Mouse (Mus musculus): ENCODE data around the gene Gm9887. TPM values are rescaled to one million over a fixed set of nuclear protein-coding genes. Genes with fewer than 3 reads are reported as not detected.
"Not testable (repeated sequence)": the region's sequence is repeated elsewhere in the genome, so short reads cannot be mapped to it uniquely, and the experiment has no call there.

Gene Gm9887
- total RNA-seq, 2 experiments from 2014 or later = 0.81 TPM; not detected in 1

DNA sequence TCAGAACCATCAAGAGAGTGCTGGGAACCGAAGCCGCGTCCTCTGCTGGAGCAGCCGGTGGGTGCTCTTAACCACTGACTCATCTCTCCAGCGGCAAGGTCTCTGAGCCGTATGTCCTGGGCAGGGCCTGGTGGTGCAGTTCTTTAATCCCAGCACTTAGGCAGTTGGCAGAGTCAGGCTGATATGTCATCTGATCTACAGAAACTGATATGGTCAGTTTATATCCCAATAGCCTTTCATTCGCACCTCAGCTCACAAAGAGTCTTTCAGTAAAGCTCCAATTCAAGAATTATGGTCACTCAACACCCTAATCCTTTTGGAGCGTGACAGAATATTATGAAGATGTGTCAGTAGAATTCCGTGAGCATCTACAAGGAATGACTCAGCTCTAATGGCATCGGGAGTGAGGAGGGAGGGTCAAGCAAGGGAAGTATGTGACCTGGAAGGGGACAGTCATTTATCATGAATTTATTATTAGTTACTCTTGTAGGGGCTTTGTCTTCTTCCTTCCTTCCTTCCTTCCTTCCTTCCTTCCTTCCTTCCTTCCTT is 16.1 kb upstream of the Gm9887 start:
- no peak for DNase-seq (ENCODE audit: low spot score in 2 of 2)

DNA sequence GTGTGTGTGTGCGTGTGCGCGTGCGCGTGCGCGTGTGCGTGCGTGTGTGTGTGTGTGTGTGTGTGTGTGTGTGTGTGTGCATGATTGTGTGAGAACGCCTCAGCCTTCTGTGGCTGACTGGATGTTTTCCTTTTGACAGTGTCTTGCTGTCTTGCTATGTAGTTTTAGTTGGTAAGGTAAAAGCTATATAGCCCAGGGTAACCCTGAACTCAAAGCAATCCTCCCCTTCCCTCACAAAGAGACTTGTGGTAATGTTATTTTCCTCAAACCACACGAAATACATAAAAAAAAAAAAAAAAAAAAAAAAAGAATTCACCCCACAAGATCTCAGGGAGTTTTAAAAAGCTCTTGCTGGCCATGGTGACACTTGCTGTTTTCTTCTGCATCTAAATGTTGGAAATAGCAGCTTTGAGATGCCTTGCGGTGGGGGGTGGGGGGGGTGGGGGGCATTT is 14.0 kb upstream of the Gm9887 start:
- not testable (repeated sequence) for DNase-seq (ENCODE audit: low spot score in 2 of 2)

DNA sequence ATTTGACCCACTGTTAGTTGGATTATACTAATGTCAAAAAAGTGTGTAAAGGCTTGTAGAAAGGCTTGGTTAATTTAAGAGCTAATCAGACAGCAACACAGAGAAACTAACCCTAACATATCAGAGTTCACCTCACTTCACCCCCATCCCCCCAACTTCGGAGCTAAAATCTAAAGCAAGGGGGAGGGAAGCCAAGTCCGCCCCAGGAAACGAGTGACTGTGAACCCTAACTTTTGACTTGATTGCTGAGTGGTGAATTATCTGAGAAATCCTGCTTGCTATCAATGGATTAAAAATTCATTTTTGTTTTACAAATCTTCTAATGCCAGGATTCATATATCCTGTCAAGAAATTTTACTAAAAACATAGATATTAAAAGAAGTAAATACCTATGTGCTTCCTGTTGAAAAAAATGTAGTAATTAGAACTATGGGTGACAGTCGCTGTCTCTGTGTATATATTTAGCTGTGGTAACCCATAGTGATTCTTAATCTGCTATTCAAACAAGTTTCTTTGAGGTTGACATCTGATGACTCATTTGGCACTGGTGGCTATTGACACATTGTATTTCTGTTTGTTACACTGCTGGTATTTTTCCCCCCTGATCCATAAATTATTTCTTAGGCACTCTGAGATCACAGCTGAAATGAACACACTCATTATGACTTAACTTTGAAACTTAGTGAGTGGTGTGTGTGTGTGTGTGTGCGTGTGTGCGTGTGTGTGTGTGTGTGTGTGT is 13.5 kb upstream of the Gm9887 start:
- no peak for DNase-seq (ENCODE audit: low spot score in 2 of 2)

DNA sequence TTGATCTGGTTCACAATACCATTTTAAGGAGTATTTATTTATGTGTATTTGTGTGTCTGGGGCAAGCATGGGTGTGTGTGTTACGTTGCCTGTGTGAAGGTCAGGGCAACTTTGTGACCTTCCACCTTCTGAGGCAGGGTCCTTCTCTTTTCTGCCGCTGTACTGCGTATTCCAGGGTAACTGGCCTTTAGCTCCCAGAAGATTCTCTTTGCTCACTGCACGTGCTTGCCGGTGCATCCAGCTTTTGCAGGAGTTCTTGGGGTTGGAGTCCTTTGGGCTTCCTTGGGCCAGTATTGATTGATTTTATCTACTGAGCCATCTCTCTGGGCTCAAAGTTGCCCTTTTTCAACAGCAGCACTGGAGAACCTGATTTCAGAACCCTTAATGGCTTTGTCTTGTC is 12.3 kb upstream of the Gm9887 start:
- no peak for DNase-seq (ENCODE audit: low spot score in 2 of 2)

DNA sequence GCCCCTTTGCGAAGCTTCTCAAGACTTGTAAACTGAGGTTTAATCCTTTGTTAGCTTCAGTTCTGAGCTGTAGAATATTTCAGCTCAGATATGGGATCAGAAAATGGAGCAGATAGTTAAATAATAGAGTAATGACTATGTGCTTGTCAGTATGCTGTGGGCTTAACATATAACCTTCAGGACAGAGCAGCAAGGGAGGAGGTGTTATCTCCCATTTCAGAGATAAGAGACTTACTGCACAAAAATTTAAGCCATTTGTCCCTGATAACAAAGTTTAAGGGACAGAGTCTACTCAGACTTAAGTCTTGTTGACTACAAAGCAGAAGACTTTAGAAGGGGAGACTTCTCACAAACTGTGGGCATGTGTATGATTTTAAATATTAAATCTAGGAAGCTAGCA is 10.6 kb upstream of the Gm9887 start:
- DNase-seq (ENCODE audit: low spot score in 2 of 2) = no peak

DNA sequence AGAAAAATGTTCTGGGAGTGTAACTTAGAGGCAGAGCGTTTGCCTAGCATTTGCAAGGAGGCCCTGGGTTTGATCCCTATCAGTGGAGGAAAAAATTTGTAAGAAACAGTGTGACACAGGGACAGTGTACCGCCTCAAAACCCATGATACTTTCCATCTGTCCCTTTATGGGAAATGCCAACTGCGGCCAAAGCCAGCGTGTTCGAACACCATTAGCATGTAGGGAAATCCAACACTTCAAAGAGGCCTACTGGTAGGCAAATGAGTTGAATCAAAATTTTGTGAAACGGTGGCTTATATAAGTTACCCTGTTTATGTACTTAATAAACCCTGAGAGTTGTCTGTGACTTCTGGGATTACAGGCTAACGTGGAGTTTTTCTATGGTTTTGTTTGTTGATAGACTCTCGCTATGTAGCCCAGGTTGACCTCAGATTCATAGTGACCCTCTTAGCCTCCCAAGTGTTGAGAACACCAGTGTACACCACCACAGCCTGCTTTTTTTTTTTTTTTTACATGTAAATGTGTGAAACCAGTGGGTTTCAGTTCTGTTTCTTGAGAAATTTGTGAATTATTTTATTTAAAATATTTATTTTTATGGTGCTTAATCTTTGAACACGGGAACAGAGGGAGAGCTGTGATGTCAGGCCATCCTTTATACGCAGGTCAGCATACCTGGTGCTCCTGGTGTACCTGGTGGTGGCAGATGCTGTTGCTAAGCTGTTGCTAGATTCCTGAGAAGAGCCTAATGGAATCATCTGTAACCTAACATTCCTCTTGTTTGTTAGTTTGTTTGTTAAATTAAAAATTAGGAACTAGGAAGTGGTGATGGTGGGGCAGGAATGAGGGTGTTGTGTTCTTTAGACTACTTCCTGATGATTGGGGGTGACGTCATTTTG is 6.5 kb upstream of the Gm9887 start:
- no peak for DNase-seq (ENCODE audit: low spot score in 2 of 2)

DNA sequence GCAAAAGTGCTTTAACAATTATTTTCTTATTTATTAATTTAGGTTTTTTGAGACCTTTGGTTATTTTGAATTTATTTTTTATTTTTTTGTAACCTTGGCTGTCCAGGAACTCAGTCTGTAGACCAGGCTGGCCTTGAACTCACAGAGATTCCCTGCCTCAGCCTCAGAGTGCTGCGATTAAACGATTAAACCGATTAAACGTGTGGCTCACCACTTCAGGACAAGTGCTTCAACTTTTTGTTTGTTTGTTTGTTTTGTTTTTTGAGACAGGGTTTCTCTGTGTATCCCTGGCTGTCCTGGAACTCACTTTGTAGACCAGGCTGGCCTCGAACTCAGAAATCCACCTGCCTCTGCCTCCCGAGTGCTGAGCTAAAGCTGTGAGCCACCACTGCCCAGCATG is 5.4 kb upstream of the Gm9887 start:
- DNase-seq (ENCODE audit: low spot score in 2 of 2) = not testable (repeated sequence)

DNA sequence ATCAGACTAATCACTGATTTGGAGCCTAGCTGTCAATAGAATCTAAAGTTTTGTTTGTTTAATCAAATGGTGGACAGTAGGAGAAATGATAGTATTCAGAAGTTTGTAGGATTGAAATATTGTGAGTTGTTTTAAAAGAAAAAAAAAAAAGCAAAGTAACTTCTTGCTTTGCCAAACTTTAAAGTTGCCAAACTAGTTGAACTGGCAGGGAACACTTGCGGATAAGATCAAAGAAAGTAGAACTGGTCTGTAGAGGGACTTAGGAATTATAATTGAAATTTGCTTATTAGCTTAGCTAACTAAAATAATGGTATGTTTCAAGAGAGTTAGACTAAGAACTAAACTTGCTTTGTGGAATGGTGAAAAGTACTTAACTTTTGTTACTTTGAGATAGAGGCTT is 4.9 kb upstream of the Gm9887 start:
- no peak for DNase-seq (ENCODE audit: low spot score in 2 of 2)

DNA sequence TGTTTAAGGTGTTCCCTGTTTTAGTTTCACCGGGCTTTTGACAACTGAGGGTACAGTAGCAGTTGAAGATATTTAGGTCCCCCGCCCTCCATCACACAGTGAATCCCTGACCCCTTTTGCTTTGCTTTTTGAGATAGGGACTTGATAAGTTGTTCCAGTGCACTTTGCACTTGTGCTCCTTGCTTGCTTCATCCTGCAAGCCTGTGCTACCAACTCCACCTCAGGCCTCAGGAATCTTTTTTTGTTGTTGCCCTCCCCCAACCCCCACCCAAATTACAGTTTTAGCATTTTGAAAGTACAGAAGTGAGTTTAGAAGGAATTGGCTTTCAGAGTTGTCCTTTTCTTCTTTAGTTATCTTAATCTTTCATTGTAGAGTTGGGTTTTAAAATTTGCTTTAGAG is 3.9 kb upstream of the Gm9887 start:
- no peak for DNase-seq (ENCODE audit: low spot score in 2 of 2)

DNA sequence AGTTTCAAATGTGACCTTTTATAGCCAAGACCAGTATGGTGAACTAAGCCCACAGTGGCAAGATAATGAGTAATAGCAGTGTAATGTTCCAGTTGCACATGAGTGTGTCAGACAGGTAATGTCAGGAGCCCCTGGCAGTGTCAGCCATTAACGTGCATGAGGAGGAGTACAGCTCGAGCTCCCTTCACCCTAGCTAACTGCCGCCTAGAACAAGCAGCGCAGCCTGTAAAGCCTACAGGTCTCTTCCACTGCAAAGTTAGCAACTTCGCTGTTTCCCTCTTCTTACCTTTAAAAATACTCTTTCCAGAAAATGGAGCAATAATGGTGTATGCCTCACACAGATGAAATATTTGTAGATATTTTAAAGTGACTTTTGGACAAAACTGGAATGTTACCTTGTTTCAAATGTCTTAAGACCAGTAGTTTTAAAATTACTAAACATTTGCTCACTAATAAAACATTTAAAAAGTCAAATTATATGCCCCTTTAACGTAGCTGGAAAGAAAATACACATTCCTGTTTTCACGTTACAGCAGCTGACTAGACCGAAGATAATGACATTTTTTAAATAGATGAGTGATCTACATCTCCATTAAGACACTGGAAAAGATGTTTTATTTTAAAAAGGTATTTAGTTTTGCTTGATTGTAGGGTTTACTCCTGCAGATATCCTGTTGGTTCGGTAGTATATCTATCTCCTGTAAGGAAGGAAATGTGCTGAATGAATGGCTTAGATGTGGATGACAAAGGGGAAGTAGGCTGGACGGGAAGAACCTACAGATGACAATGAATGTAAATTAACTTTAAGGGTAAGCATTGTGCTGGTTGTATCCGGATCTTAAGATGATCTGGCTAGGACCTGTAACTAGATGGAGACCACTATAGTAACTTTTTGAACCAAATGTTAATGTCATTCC is 1.9 kb upstream of the Gm9887 start:
- no peak for DNase-seq (ENCODE audit: low spot score in 2 of 2)

DNA sequence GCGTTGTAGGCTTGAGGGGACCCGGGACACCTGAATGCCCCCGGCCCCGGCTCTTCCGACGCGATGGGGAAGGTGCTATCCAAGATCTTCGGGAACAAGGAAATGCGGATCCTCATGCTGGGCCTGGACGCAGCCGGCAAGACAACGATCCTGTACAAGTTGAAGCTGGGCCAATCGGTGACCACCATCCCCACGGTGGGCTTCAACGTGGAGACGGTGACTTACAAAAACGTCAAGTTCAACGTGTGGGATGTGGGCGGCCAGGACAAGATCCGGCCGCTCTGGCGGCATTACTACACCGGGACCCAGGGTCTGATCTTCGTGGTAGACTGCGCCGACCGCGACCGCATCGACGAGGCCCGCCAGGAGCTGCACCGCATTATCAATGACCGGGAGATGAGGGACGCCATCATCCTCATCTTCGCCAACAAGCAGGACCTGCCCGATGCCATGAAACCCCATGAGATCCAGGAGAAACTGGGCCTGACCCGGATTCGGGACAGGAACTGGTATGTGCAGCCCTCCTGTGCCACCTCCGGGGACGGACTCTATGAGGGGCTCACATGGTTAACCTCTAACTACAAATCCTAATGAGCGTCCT is 573 bp upstream of the Gm9887 start:
- DNase-seq (ENCODE audit: low spot score in 2 of 2) = peak in 1 of 2 experiments; percentile 37

DNA sequence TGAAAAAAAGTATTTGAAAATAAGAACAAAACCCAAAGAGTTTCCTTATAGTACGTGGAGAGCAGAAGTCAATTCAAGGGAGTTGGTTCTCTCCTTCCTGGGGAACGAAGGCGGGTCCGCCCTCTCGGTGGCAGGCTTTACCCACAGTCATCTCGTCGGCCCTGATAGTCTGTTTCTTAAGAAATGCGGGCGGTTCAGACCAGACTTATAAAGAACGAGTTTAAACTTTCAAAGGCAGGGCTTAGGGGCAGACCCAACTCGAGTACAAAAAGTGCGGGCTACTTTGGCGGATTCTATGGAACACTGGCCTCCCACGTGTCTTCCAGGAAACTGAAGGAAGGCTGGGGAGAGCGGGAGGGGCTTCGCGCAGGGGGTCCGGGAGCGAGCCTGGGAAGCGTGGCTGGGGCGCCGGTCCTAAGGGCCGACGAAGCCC is 821 bp downstream of the Gm9887 start:
- DNase-seq (ENCODE audit: low spot score in 2 of 2) = no peak

DNA sequence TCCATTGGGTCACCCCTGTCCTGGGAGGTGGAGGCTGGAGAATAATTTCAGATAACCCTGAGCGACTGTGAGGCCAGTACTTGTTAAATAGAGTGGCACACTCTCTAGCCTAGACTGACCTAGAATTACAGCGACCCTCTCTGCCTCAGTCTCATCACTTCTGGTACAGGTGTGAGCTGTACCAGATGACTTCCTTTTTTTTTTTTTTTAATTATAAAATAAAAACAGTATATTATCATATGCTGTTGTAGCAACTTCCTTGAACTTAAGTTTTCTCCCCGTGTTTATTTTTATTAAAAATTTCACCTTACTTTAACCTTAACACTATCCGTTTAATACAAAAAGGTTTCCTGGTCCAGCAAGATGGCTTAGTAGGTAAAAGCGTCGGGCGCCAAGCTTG is 1.3 kb downstream of the Gm9887 start:
- DNase-seq (ENCODE audit: low spot score in 2 of 2) = no peak

DNA sequence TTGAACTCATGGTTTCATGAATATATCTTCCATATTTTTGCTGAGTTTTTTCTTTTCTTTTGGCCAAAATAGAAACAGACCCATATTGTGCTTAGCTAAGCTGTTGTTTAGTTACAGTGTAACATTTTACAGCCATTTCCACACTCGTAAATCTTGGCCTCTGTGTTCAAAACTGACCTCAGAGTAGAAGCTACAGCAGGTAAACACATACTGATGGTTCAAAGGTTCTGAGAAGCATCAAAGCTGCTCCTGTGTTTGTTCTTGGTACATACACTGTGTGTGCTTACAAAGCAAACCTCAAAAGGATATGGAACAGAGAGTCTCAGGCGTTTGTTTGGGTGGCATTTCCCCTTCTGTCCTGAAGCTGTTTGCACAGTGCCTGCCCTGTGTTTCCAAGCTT is 4.7 kb downstream of the Gm9887 start:
- no peak for DNase-seq (ENCODE audit: low spot score in 2 of 2)

DNA sequence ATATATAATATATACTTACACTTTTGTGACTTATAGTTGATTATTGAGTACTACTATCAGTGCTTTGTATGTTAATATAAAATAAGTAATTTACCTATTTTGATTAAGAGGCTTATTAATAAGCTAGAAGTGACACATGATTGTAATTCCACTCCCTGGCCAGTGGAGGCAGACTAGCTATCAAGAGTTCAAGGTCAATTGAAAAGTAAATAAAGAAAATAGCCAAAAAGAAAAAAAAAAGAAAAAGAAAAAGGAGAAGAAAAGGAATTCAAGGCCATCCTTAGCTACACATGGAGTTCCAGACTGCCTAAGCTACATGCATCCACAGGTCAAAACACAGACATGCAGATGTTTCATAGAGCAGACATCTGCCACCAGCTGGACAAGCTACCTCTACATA is 5.8 kb downstream of the Gm9887 start:
- no peak for DNase-seq (ENCODE audit: low spot score in 2 of 2)

DNA sequence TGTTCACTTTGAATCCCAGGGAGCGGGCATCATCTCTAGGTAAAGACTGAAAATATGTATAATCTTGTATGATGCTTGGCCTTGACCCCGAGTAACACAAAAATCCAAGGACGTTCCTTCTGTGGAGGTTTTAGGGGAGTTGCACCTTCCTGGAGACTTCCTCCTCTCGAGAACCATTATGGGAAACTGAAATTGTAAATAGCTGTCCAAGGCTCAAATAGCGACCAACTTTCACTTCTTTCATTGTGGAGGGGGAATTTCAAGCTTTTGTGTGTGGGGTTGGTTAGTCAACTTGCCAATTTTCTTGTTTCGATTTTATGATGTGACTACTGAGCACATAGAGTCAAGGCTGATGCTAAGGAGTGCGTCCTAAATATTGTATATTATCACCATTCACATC is 6.5 kb downstream of the Gm9887 start:
- DNase-seq (ENCODE audit: low spot score in 2 of 2) = no peak

DNA sequence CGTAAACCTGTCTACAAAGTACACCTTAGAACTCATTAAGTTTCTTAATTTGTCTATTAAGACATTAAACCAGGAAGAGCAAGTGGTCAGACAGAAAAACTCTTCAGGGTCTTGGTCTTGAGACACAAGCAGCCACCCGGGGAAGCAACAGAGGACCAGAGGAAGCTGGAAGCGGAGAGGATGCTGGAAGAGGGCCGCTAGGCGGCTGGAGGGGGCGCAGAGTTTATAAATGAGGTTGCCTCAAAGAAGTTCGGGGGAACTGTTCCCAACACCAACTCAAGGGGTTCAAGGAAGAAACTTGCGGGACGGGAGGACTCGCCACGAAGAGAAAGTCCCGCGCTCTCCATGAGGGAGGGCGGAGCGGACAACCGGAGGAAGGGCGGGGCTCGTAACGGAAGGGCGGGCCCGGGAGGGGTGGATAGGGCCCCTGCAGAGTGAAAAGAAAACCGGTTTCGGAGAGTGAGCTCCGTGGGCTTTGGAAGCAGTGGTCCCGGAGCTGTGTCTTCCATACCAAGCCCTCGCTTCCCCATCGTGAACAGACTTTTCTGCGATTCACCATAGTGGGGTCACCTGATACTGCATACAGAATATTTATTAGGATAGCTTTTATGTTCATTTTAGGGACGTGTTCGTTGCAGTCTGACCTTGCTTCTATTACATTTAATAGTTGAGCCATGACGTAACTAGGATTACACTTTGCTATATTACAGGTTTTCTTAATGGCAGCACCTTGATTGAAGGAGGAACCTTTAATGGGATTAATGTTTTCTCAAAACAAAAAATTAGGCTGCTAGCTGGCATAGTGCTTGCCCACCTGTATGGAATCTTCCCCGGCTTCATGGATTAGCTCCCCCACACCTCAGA is 8.1 kb downstream of the Gm9887 start:
- DNase-seq (ENCODE audit: low spot score in 2 of 2) = peak; percentile 63 to 81

DNA sequence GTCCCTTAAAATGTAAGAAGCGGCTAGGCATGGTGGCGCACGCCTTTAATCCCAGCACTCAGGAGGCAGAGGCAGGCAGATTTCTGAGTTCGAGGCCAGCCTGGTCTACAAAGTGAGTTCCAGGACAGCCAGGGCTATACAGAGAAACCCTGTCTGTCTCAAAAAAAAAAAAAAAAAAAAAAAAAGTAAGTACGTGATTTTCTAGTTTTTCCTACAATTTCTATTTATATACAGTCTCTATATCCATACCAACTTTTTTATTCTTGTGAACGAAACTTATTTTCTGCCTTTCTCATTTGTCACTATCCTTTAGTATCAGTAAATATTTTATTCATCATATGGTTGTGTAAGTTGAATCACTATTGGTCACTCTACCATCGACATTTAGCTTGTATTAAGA is 9.1 kb downstream of the Gm9887 start:
- DNase-seq (ENCODE audit: low spot score in 2 of 2) = not testable (repeated sequence)

DNA sequence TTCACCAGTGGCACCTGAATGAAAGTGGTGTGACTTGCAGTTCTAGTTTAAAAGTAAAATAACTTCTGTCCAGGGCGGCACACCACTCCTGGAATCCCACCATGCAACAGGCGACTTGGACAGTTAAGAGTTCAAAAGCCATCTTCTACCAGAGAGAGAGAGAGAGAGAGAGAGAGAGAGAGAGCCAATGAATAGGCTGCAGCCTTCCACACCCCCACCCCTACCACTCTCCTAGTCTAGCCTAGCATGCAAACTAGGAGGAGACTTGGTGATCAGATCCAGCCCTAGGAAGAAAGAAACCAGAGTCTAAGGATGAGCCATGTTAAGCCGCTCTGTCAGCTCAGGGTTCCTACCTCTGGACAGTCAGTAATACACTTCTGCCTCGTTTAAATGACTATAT is 9.9 kb downstream of the Gm9887 start:
- DNase-seq (ENCODE audit: low spot score in 2 of 2) = no peak

DNA sequence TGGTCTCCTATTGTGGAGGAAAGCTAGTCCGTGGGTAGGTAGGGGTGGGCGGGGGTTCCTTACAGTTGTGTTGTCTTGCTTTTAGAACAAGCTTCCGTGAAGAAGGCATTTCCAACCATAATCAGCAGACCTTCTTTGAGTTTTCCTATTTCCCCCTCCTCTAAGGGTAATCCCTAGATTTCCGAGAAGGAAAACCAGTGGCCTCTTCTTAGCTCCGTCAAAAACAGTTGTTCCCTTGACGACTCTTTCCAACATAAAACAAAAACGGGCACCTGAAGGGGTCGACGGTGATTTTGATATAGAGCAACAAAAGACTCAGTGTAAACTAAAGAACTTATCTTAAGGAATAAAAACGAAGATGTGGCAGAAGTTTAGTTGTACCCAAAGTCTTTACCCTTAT is 10.3 kb downstream of the Gm9887 start:
- DNase-seq (ENCODE audit: low spot score in 2 of 2) = no peak
